8 mouse cellular contexts compared by ENCODE assay signal in the genomic region with DNA sequence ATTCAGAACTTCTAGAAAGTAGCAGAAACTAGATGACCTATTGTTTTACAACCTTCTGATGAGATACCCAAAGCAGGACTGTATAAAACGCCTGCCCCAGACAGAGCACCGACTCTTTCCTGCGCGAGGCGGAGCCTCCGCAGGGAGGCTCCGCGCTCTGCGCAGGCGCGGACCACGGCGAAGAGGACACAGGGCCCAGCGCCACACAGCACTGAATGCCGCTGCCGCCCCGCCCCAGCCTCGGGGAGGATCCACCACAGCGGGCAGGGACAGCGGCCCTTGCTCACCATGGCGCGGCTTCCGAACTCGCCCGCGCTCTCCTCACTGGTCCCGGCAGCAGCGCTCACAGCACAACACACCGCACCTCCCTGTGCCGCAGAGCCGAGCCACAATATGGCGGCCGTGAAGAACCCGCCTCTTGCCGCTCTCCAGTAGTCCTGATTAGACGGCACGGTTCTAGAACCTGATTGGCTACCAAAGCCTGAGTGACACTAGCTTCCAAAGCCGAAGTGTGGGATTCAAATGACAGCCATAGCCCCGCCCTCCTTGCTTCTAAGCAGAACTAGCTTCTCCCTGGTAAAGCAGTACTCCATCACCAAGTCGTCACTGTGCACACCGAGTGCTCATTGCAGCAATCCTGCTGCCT. TPM values are rescaled to one million over a fixed set of nuclear protein-coding genes. Genes with fewer than 3 reads are reported as not detected.
DNase-seq lines count a peak whose midpoint lies in the region; ATAC-seq lines count a peak whose summit lies in the region.

Gene Gm20422 (minus strand): TSS at position 384 of the 646 bp plus-strand sequence.

- peak within 1 kb of the TSS; percentile 82 for H3K4me2 ChIP-seq in heart, embryonic 13.5 days
- peak within 1 kb of the TSS; percentile 77 for H3K4me2 ChIP-seq in liver, embryonic 12.5 days
- H3K4me2 ChIP-seq in stomach, embryonic 15.5 days: peak within 1 kb of the TSS; percentile 65

- under 1% methylated on average over 41 of the region's 41 CpGs for WGBS in heart, embryonic 13.5 days
- WGBS in liver, embryonic 12.5 days (ENCODE audit: insufficient replicate concordance): under 1% methylated on average over 41 of the region's 41 CpGs
- under 1% methylated on average over 41 of the region's 41 CpGs for WGBS in stomach, embryonic 15.5 days

- DNase-seq in CD4-positive, CD25-positive, alpha-beta regulatory T cell, adult 2 months (ENCODE audit: low read depth, low spot score): peak; percentile 97
- DNase-seq in fat pad, adult 2 months (ENCODE audit: extremely low read depth, low read depth, low spot score): peak; percentile 80
- DNase-seq in kidney, postnatal 10 days: peak; percentile 92
- peak; percentile 85 to 90 for DNase-seq in natural killer cell, adult 2 months (ENCODE audit: low spot score in 2 of 2)

- H3K27ac ChIP-seq in brown adipose tissue, adult 24 weeks (replicated peaks; ENCODE audit: low read depth, low read length): peak within 1 kb of the TSS; percentile 98
- H3K27ac ChIP-seq in heart, embryonic 13.5 days (replicated peaks): peak within 1 kb of the TSS; percentile 100
- H3K27ac ChIP-seq in liver, embryonic 12.5 days: peak within 1 kb of the TSS; percentile 98
- peak within 1 kb of the TSS; percentile 100 for H3K27ac ChIP-seq in stomach, embryonic 15.5 days

- H3K36me3 ChIP-seq in heart, embryonic 13.5 days: peaks cover 14% of the 10 kb centered on the region
- peaks cover 28% of the 10 kb centered on the region for H3K36me3 ChIP-seq in liver, embryonic 12.5 days
- no peaks in the 10 kb centered on the region for H3K36me3 ChIP-seq in stomach, embryonic 15.5 days

- no peaks in the 10 kb centered on the region for H3K4me1 ChIP-seq in brown adipose tissue, adult 24 weeks (ENCODE audit: control insufficient read depth, insufficient read depth, insufficient read length, low read length)
- peaks cover 39% of the 10 kb centered on the region for H3K4me1 ChIP-seq in heart, embryonic 13.5 days
- peaks cover 50% of the 10 kb centered on the region for H3K4me1 ChIP-seq in liver, embryonic 12.5 days
- H3K4me1 ChIP-seq in stomach, embryonic 15.5 days: peaks cover 8% of the 10 kb centered on the region; the same call in 1 of the 2 replicates

- H3K27me3 ChIP-seq in heart, embryonic 13.5 days (replicated peaks): no peaks in the 10 kb centered on the region
- no peaks in the 10 kb centered on the region for H3K27me3 ChIP-seq in liver, embryonic 12.5 days (replicated peaks)
- no peaks in the 10 kb centered on the region for H3K27me3 ChIP-seq in stomach, embryonic 15.5 days (replicated peaks)

- peak within 1 kb of the TSS; percentile 96 for H3K4me3 ChIP-seq in brown adipose tissue, adult 24 weeks (ENCODE audit: insufficient read depth, low read depth, low read length)
- H3K4me3 ChIP-seq in heart, embryonic 13.5 days: peak within 1 kb of the TSS; percentile 86
- H3K4me3 ChIP-seq in liver, embryonic 12.5 days: peak within 1 kb of the TSS; percentile 79
- H3K4me3 ChIP-seq in stomach, embryonic 15.5 days (replicated peaks): peak within 1 kb of the TSS; percentile 93

- peak; percentile 98 for ATAC-seq in heart, embryonic 13.5 days (ENCODE audit: extremely low read depth, insufficient number of reproducible peaks, low FRiP score, low TSS enrichment)
- peak; percentile 98 for ATAC-seq in liver, embryonic 12.5 days
- peak; percentile 99 for ATAC-seq in stomach, embryonic 15.5 days (ENCODE audit: insufficient read depth, low FRiP score, low read depth)

- H3K9me3 ChIP-seq in heart, embryonic 13.5 days: no peaks in the 10 kb centered on the region
- H3K9me3 ChIP-seq in liver, embryonic 12.5 days (replicated peaks): no peaks in the 10 kb centered on the region
- no peaks in the 10 kb centered on the region for H3K9me3 ChIP-seq in stomach, embryonic 15.5 days

- H3K9ac ChIP-seq in heart, embryonic 13.5 days: peak within 1 kb of the TSS; percentile 96
- peak within 1 kb of the TSS; percentile 90 for H3K9ac ChIP-seq in liver, embryonic 12.5 days
- H3K9ac ChIP-seq in stomach, embryonic 15.5 days: peak within 1 kb of the TSS; percentile 100

RNA-seq across cellular contexts. Expression of gene Gm20422, which starts in this region (rescaled TPM):
- polyA plus RNA-seq in brown adipose tissue, adult 24 weeks (2012; ENCODE audit: insufficient read depth, insufficient read length, missing spikeins): not detected in 2 replicates
- 0.32 and 1.2 TPM in 2 replicates for polyA plus RNA-seq in heart, embryonic 13.5 days (2015; fragmentation: Nextera tagmentation; extraction: Ambion mirVana)
- polyA plus RNA-seq in liver, embryonic 12.5 days (2016; fragmentation: Nextera tagmentation; extraction: Ambion mirVana): 0.32 TPM in 1 of 2 replicates, not detected in the other
- 0.15 and 0.39 TPM in 2 replicates for polyA plus RNA-seq in stomach, embryonic 15.5 days (2015; fragmentation: Nextera tagmentation; extraction: Ambion mirVana)

Comparison
In these comparisons a context has a peak if more than half of its experiments do, and no peak if none do; other contexts are left out.
1. Peak in every context shown above with its lines: DNase-seq, ATAC-seq, H3K4me3 ChIP-seq and H3K27ac ChIP-seq.
2. Peak in ATAC-seq, H3K4me3 ChIP-seq, H3K27ac ChIP-seq, H3K9ac ChIP-seq and H3K4me2 ChIP-seq in liver, embryonic 12.5 days; RNA of the gene not detected or under 1 TPM.
3. Peak in ATAC-seq, H3K4me3 ChIP-seq, H3K27ac ChIP-seq, H3K9ac ChIP-seq and H3K4me2 ChIP-seq in stomach, embryonic 15.5 days; RNA of the gene not detected or under 1 TPM.